Mouse (Mus musculus) E14TG2a.4 (cell line): ENCODE results near the gene Gm38392.

Experiments used
- CTCF ChIP-seq: conservative IDR thresholded peaks from 2 replicates; pipeline ENCODE4 v1.5.1; 2014; ENCODE audit warnings: low read length
- NANOG ChIP-seq: IDR thresholded peaks from 2 replicates; pipeline ENCODE4 v1.6.1; 2014; ENCODE audit warnings: borderline replicate concordance, low read length, mixed read lengths
- POU5F1 ChIP-seq: IDR thresholded peaks from 2 replicates; pipeline ENCODE4 v1.6.1; 2014; ENCODE audit warnings: low read length, borderline replicate concordance

DNA sequence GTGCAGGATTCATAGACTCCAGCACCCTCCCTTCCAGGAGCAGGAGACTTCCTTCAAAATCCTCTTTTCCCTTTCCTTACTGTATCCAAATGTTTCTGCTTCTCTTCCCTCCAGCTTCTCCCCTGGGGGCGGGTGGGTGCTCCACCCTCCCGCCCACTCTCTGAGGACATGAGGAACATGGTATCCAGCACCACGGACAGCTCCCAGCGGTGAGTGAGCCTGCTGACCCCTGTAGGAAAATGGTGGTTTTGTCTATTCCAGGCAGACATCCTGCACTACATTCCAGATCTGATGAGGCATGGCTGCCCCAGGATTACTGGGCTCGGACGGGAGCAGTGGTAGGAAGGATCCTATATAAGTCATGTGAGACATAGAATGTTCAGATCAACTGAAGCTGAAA, 66.2 kb downstream of the Gm38392 start:
- no peak for TF ChIP-seq CTCF
- TF ChIP-seq NANOG = no peak
- TF ChIP-seq POU5F1 = no peak
